Mouse (Mus musculus): ENCODE data around the gene Oip5.

DNA sequence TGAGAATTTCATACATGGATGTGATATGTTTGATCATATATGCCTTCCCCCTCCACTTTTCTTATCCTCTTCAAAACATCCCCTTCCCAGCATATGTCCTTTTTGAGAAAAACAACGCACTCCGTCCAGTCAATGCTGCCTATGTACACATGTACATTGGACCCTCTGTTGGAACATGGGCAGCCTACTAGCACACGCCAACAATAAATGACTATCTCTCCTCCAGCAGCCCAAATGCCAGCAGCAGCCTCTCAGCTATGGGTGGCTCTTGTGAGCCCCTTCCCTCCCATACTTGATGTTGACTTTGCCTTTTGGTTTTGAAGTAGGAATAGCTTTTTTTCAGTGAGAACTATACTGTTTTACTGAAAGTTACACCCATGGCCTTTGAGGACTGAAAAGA is 36.7 kb downstream of the Oip5 start:
- TF ChIP-seq POLR2A (IDR thresholded peaks at IDR 0.05; ENCODE audit: low read depth, low read length) (no peak), CTCF (conservative IDR thresholded peaks at IDR 0.05; ENCODE audit: insufficient read depth, insufficient read length, low read depth, low read length) (no peak)
